Mouse (Mus musculus): ENCODE data around the gene Top3b. TPM values are rescaled to one million over a fixed set of nuclear protein-coding genes. Genes with fewer than 3 reads are reported as not detected.

Top3b gene
- polyA plus RNA-seq (2012; rRNA removed; ENCODE audit: low replicate concordance), result 74.7 and 103 TPM in 2 replicates

GRCm38 (mm10) chr16:16870617-16871331 lies at the start of gene Top3b, which contains the start of gene Vpreb1:
TSS of gene Top3b (plus strand) at chr16:16870736.
TSS of gene Vpreb1 (minus strand) at chr16:16870843.

DNA sequence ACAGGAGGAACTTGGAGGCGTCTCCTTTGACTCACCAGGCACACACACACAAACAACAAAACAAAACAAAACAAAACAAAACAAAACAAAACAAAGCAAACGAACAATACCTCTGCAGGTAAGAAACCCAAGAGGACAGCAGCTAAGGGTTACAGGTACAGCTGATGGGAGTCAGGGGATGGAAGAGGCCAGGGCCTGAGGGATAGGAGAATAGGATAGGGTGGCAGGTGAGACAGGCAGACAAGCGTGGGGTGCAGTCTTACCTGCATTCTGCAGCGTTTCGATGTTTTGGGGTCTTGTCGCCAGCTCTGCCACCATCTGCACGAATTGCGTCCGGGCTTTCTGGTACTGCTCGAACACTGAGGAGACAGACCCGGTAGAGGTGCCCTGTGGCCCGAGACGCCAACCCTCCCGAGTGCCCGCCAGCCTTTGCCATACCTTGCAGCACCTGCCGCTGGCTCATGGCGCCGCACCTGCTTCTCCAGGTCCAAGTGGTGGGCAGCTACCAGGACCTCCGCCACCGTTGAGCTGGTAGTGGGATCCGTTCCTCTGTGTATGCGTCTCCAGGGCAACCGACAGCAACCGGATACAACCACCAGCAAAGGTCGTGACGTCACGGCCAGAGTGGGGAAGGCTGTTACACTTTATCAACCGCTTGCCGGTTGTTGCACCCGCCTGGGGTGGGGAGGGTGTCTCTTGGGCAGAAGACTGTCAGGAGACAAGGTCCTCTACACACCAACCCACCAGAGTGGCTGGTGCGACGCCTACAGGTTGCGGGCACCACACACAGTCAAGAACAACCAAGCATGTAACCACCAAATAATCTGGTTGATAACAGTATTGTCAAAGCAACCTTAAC lies 41.5 kb upstream of the Top3b start, which contains the start of gene Spag6l:
Gene Spag6l (minus strand): TSS at position 700 of the 859 bp plus-strand sequence.

DNA sequence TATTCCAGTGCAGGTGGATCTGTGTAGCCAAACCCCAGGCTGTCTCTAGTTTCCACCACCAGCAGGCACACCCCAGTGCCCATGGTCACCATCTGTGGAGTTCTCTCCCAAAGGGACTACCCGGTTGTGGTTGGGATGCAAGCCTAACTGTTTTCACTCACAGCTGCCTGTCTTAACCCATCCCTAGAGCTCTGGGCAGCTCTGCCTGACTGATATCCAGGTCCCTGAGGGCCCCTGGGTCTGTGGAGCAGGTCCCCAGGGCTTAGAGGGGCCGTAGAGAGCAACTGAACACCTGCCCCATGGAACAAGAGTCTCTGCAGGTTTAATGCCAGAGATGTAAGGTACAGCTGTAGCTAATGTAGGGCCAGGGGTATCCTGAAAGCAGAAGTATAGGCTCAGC lies 6.6 kb upstream of the Top3b start, which contains the start of gene Igll1:
Gene Igll1 (minus strand): TSS at position 8 of the 400 bp plus-strand sequence.

DNA sequence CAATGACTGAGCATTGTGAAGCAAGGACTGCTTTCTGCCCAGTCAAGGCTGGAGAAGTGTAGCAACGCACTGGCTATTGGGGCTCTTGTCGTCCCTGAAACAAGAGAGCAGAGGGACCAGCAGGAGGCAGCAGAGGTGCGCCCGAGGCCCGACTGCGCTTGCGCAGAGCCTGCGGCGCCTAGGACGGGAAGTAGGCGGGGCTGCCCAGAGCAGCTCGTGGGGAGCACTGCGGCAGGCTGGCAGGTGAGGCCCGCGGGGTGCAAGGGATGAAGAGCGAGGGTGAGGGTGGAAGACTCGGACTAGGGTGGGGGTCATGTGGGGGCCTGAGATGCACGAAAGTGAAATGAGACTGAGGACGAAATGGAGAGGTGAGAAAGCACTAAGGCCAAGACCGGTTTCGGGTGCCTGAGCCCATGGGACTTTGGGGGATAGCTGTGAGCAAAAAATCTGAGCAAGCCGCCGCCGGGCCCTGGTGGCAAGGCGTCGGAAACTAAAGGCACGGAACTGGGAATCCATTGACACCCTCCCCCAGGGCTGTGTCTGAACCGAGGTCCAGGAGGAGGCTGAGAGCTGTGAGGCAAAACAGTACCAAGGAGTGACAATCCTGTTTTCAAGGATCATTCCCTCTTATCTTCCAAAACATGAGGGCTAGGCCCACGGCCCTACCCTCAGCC lies 26.0 kb downstream of the Top3b start, which contains the start of gene Ppm1f:
Gene Ppm1f (plus strand): TSS at position 88 of the 674 bp plus-strand sequence.

Other genes with a start within 250 kb of the Top3b start
- not detected in 2 replicates for gene Olfr19, start 194.3 kb upstream of the Top3b start, polyA plus RNA-seq (2012; rRNA removed; ENCODE audit: low replicate concordance)
- gene Spag6l, start 41.3 kb upstream of the Top3b start, polyA plus RNA-seq (2012; rRNA removed; ENCODE audit: low replicate concordance), result 0.06 and 0.09 TPM in 2 replicates
- not detected in 2 replicates for gene Igll1, start 6.8 kb upstream of the Top3b start, polyA plus RNA-seq (2012; rRNA removed; ENCODE audit: low replicate concordance)
- gene Vpreb1, start 107 bp downstream of the Top3b start, polyA plus RNA-seq (2012; rRNA removed; ENCODE audit: low replicate concordance), result 2.5 and 7.1 TPM in 2 replicates
- gene Ppm1f, start 25.7 kb downstream of the Top3b start, polyA plus RNA-seq (2012; rRNA removed; ENCODE audit: low replicate concordance), result 31.5 and 37.5 TPM in 2 replicates
- gene Mapk1, start 112.6 kb downstream of the Top3b start, polyA plus RNA-seq (2012; rRNA removed; ENCODE audit: low replicate concordance), result 82.0 and 108 TPM in 2 replicates
- 3.7 and 3.9 TPM in 2 replicates for gene Ypel1, start 199.0 kb downstream of the Top3b start, polyA plus RNA-seq (2012; rRNA removed; ENCODE audit: low replicate concordance)
- gene Ppil2, start 240.5 kb downstream of the Top3b start, polyA plus RNA-seq (2012; rRNA removed; ENCODE audit: low replicate concordance), result 85.9 and 113 TPM in 2 replicates